Mouse (Mus musculus) E14TG2a.4 (cell line): ENCODE measurements around the gene Slc9a8.

ENCODE experiments used
- CTCF ChIP-seq: conservative IDR thresholded peaks from 2 replicates; pipeline ENCODE4 v1.5.1; 2014; ENCODE audit warnings: low read length
- POU5F1 ChIP-seq: IDR thresholded peaks from 2 replicates; pipeline ENCODE4 v1.6.1; 2014; ENCODE audit warnings: low read length, borderline replicate concordance

GRCm38 (mm10) chr2:167381596-167381995 lies 39.9 kb upstream of the Slc9a8 start:
- TF ChIP-seq CTCF, result no peak
- TF ChIP-seq POU5F1, result no peak
